Mouse (Mus musculus) heart, postnatal 25 days (tissue): ENCODE data around the gene Igsf11. TPM values are rescaled to one million over a fixed set of nuclear protein-coding genes. Genes with fewer than 3 reads are reported as not detected.

ENCODE experiments used
- DNase-seq: peaks from one replicate; pipeline ENCODE4 v3.0.0; 2022; ENCODE audit warnings: low spot score
- intact Hi-C: fragments of 180-260 bp; cut with DNase I; formaldehyde crosslinking; loops from one replicate; pipeline ENCODE4 v1.15.1; 2025
- total RNA-seq, 2 experiments: library from RNA; stranded (reverse); gene quantifications; 2 replicates each; pipeline ENCODE4 v1.2.3; 2021

Gene Igsf11
- total RNA-seq, 2 experiments from 2014 or later, result 0.47 to 0.53 TPM

- DNase-seq, result no peak
- intact Hi-C loops, result loop anchor here (5.0 kb wide), 1 partner anchor 520 kb away; no protein-coding TSS in a partner anchor
Measured at GRCm38 (mm10) chr16:39056961-39057360, 164.5 kb downstream of the Igsf11 start.

GRCm38 (mm10) chr16:39058869-39059268, 166.4 kb downstream of the Igsf11 start:
- intact Hi-C loops, result loop anchor here (5.0 kb wide), 1 partner anchor 522 kb away; no protein-coding TSS in a partner anchor

GRCm38 (mm10) chr16:39062596-39062995, 170.1 kb downstream of the Igsf11 start:
- intact Hi-C loops, result no loop called here
- DNase-seq, result no peak

More at GRCm38 (mm10) chr16:39058869-39059268, 166.4 kb downstream of the Igsf11 start:
- DNase-seq, result no peak

GRCm38 (mm10) chr16:39065576-39065975, 173.1 kb downstream of the Igsf11 start:
- intact Hi-C loops, result no loop called here
- no peak for DNase-seq

- intact Hi-C loops, result no loop called here
Measured at GRCm38 (mm10) chr16:39071431-39071830, 179.0 kb downstream of the Igsf11 start.

More at GRCm38 (mm10) chr16:39071431-39071830, 179.0 kb downstream of the Igsf11 start:
- DNase-seq, result no peak

Other genes with a start within 250 kb of the Igsf11 start
- gene Arhgap31, start 179.4 kb upstream of the Igsf11 start, total RNA-seq, result 10 to 100 TPM; 34.8 to 48.2 TPM
- 10 to 100 TPM in 1 of 2 experiments, 1 to 10 TPM in 1; 9.2 to 11.0 TPM for gene B4galt4, start 150.4 kb upstream of the Igsf11 start, total RNA-seq
- gene Upk1b, start 92.3 kb upstream of the Igsf11 start, total RNA-seq, result 1 to 10 TPM; 4.4 to 6.8 TPM
- not detected for gene 4930435E12Rik, start 63.9 kb upstream of the Igsf11 start, total RNA-seq